Mouse (Mus musculus): Measurements from ENCODE around the gene Slc25a3. TPM values are rescaled to one million over a fixed set of nuclear protein-coding genes. Genes with fewer than 3 reads are reported as not detected.
A peak's percentile ranks its signal among the peaks of the same experiment; 100 is the strongest.

Slc25a3 gene
- polyA plus RNA-seq, 1 experiment from 2014 or later, result 470 TPM

GRCm38 (mm10) chr10:91128551-91129160 is 4.8 kb upstream of the Slc25a3 start:
- Histone ChIP-seq H3K27ac (ENCODE audit: low read depth) (no peak overlapping the region), H3K4me2 (no peak overlapping the region), H3K36me3 (ENCODE audit: insufficient read depth) (no peaks in the 10 kb centered on the region), H3K4me3 (ENCODE audit: low read depth, low read length) (no peak overlapping the region), H3K4me1 (ENCODE audit: insufficient read depth) (0 out of 2 replicates have a peak, but pooled peaks cover 4% of the 10 kb centered on the region), H3K9me3 (ENCODE audit: low read depth, low read length) (no peaks in the 10 kb centered on the region), H3K27me3 (ENCODE audit: insufficient read depth, low read length) (no peaks in the 10 kb centered on the region), H3K9ac (no peak overlapping the region)
- no peak for ATAC-seq (ENCODE audit: insufficient read depth)
- TF ChIP-seq CTCF (IDR thresholded peaks at IDR 0.05; ENCODE audit: low read depth), result no peak
- no peak for DNase-seq
- WGBS, result 66% methylated on average over 1 of the region's 1 CpGs

- no peaks in the 10 kb centered on the region for H3K9me3 ChIP-seq (ENCODE audit: low read depth, low read length)
- DNase-seq, result no peak
- H3K36me3 ChIP-seq (ENCODE audit: insufficient read depth), result no peaks in the 10 kb centered on the region
- no peaks in the 10 kb centered on the region for H3K27me3 ChIP-seq (ENCODE audit: insufficient read depth, low read length)
- H3K4me2 ChIP-seq, result no peak overlapping the region
- 68% methylated on average over 2 of the region's 2 CpGs for WGBS
- no peak for ATAC-seq (ENCODE audit: insufficient read depth)
- no peak overlapping the region for H3K9ac ChIP-seq
- no peak overlapping the region for H3K27ac ChIP-seq (ENCODE audit: low read depth)
- no peak for TF ChIP-seq CTCF (IDR thresholded peaks at IDR 0.05; ENCODE audit: low read depth)
- H3K4me3 ChIP-seq (ENCODE audit: low read depth, low read length), result no peak overlapping the region
- peaks cover 7% of the 10 kb centered on the region; the same call in 1 of the 2 replicates for H3K4me1 ChIP-seq (ENCODE audit: insufficient read depth)
Measured at GRCm38 (mm10) chr10:91127395-91127794, 3.5 kb upstream of the Slc25a3 start.

DNA sequence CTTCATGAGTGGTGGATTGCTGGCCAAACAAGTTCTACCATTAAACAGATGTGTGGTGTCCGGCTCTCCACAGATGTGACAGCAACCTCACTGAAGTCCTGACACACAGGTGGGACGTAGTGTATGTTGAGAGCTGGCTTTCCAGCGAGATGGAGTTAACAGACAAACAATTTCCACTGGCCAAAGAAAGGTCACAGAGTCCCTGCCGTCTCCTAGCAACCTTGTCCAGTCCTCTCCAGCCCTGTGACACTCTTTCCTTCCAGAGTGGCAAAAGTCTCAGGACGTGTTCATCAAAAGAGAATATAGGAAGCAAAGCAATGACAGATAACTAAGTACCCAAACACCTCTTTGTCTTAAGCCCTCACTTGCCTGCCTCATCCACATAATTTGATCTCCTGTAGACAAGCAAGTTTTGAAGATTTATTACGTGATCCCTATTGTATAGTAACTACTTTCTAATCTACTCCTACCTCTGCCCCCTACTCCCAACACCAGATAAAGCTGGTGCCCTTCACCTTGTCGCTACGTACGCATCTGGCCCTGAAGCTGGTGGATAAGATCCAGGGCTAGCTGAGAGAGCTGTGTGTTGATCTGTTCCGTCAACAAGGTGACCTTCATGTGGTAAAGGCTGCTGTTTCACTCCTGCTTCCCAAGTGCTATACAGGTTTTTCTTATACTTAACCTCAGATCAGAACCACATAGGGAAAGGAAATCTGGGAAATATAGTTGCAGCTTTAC is 2.9 kb upstream of the Slc25a3 start:
- 39% methylated on average over 10 of the region's 10 CpGs for WGBS
- Histone ChIP-seq H3K27ac (ENCODE audit: low read depth) (no peak overlapping the region), H3K27me3 (ENCODE audit: insufficient read depth, low read length) (no peaks in the 10 kb centered on the region), H3K9me3 (ENCODE audit: low read depth, low read length) (no peaks in the 10 kb centered on the region), H3K4me2 (no peak overlapping the region), H3K9ac (no peak overlapping the region), H3K36me3 (ENCODE audit: insufficient read depth) (peaks cover 5% of the 10 kb centered on the region), H3K4me1 (ENCODE audit: insufficient read depth) (peaks cover 9% of the 10 kb centered on the region; the same call in 1 of the 2 replicates), H3K4me3 (ENCODE audit: low read depth, low read length) (no peak overlapping the region)
- DNase-seq, result no peak
- ATAC-seq (ENCODE audit: insufficient read depth), result no peak
- no peak for TF ChIP-seq CTCF (IDR thresholded peaks at IDR 0.05; ENCODE audit: low read depth)

- Histone ChIP-seq H3K9me3 (ENCODE audit: low read depth, low read length) (no peaks in the 10 kb centered on the region), H3K4me3 (ENCODE audit: low read depth, low read length) (peak overlapping the region; percentile 99), H3K36me3 (ENCODE audit: insufficient read depth) (peaks cover 38% of the 10 kb centered on the region), H3K4me2 (peak overlapping the region; percentile 84), H3K9ac (peak overlapping the region; percentile 92), H3K27ac (ENCODE audit: low read depth) (peak overlapping the region; percentile 94), H3K27me3 (ENCODE audit: insufficient read depth, low read length) (no peaks in the 10 kb centered on the region), H3K4me1 (ENCODE audit: insufficient read depth) (peaks cover 9% of the 10 kb centered on the region; the same call in 1 of the 2 replicates)
- DNase-seq, result peak; percentile 39
- ATAC-seq (ENCODE audit: insufficient read depth), result peak; percentile 61
- no peak for TF ChIP-seq CTCF (IDR thresholded peaks at IDR 0.05; ENCODE audit: low read depth)
- WGBS, result under 1% methylated on average over 42 of the region's 44 CpGs
Measured at GRCm38 (mm10) chr10:91123281-91123827, 505 bp downstream of the Slc25a3 start.

DNA sequence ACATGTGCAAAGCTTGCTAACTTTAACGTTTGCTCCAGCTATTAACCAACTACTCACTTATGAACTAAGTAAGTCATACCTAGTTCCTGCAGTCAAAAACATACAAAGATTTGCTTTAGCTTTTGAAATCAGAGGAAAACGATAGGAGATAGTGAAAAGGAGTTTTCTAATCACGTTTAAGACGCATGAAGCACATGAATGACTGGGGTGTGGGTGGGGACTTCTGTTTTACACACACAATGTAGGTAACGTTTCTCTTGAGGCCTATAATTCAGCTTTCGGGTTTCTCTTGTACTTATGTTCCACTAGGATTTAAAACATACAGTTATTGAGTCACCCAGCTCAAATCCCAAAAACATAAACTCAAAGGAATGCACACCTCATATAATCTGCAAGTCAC is 1.2 kb downstream of the Slc25a3 start:
- Histone ChIP-seq H3K4me1 (ENCODE audit: insufficient read depth) (peaks cover 9% of the 10 kb centered on the region; the same call in 1 of the 2 replicates), H3K9ac (peak overlapping the region; percentile 92), H3K36me3 (ENCODE audit: insufficient read depth) (peaks cover 45% of the 10 kb centered on the region), H3K27me3 (ENCODE audit: insufficient read depth, low read length) (no peaks in the 10 kb centered on the region), H3K4me2 (peak overlapping the region; percentile 84), H3K27ac (ENCODE audit: low read depth) (no peak overlapping the region), H3K4me3 (ENCODE audit: low read depth, low read length) (peak overlapping the region; percentile 99), H3K9me3 (ENCODE audit: low read depth, low read length) (no peaks in the 10 kb centered on the region)
- 29% methylated on average over 6 of the region's 6 CpGs for WGBS
- no peak for TF ChIP-seq CTCF (IDR thresholded peaks at IDR 0.05; ENCODE audit: low read depth)
- ATAC-seq (ENCODE audit: insufficient read depth), result no peak
- DNase-seq, result peak; percentile 5

DNA sequence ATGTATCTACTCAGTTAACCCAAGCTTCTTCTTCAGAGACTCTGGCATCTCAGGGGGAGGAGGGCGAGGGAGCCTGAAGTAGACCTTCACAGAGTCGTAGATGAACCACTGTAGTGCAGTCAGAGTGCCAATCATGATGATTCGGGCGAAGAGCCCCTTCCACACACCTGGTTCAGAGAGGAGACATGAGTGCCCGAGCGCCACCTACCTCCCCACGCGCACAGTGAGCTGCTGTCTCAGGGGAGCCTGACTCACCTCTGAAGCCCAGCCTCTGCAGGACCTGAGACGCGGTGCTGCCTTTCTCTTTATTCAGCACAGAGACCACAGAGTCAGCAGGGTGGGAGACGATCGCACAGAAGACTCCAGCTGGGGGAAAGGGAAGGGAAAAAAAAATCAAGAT is 6.9 kb downstream of the Slc25a3 start:
- Histone ChIP-seq H3K9me3 (ENCODE audit: low read depth, low read length) (no peaks in the 10 kb centered on the region), H3K36me3 (ENCODE audit: insufficient read depth) (peaks cover 88% of the 10 kb centered on the region), H3K4me1 (ENCODE audit: insufficient read depth) (no peaks in the 10 kb centered on the region), H3K27me3 (ENCODE audit: insufficient read depth, low read length) (no peaks in the 10 kb centered on the region), H3K4me3 (ENCODE audit: low read depth, low read length) (no peak overlapping the region), H3K4me2 (no peak overlapping the region), H3K27ac (ENCODE audit: low read depth) (no peak overlapping the region), H3K9ac (no peak overlapping the region)
- no peak for TF ChIP-seq CTCF (IDR thresholded peaks at IDR 0.05; ENCODE audit: low read depth)
- ATAC-seq (ENCODE audit: insufficient read depth), result no peak
- 95% methylated on average over 12 of the region's 12 CpGs for WGBS
- DNase-seq, result no peak

DNA sequence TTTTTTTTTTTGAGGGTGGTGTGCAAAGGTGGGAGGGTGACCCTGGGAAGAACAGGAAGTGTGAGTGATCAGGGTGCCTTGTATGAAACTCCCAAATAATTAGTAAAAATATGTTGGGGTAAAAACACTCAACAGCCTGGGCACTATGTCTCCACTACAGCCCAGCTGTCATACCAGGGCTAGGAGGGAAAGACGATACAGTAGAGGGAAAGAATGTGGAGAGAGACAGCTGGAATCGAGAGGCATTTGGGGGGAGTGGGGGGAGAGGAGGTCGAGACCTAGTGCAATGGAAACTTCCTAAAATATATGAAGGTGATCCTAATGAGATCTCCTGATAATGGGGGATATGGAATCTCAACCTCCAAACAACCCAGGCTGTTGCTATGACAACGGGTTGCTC is 14.0 kb downstream of the Slc25a3 start:
- no peaks in the 10 kb centered on the region for H3K9me3 ChIP-seq (ENCODE audit: low read depth, low read length)
- H3K4me2 ChIP-seq, result no peak overlapping the region
- no peak for TF ChIP-seq CTCF (IDR thresholded peaks at IDR 0.05; ENCODE audit: low read depth)
- no peaks in the 10 kb centered on the region for H3K4me1 ChIP-seq (ENCODE audit: insufficient read depth)
- no peak overlapping the region for H3K4me3 ChIP-seq (ENCODE audit: low read depth, low read length)
- WGBS, result 62% methylated on average over 4 of the region's 4 CpGs
- no peak overlapping the region for H3K9ac ChIP-seq
- ATAC-seq (ENCODE audit: insufficient read depth), result no peak
- no peaks in the 10 kb centered on the region for H3K27me3 ChIP-seq (ENCODE audit: insufficient read depth, low read length)
- no peak for DNase-seq
- H3K36me3 ChIP-seq (ENCODE audit: insufficient read depth), result peaks cover 21% of the 10 kb centered on the region
- no peak overlapping the region for H3K27ac ChIP-seq (ENCODE audit: low read depth)

Data from lung, embryonic 14.5 days (tissue).